Mouse (Mus musculus): ENCODE data around the gene Klrc1. TPM values are rescaled to one million over a fixed set of nuclear protein-coding genes. Genes with fewer than 3 reads are reported as not detected.
A peak's percentile ranks its signal among the peaks of the same experiment; 100 is the strongest.
"Not testable (repeated sequence)": the region's sequence is repeated elsewhere in the genome, so short reads cannot be mapped to it uniquely, and the experiment has no call there.

Gene Klrc1
- 2.0 and 2.4 TPM in 2 replicates for polyA plus RNA-seq (2015; fragmentation: Nextera tagmentation; extraction: Ambion mirVana)

GRCm38 (mm10) chr6:129678873-129679272 is at the start of gene Klrc1:
Klrc1 (minus strand) TSS chr6:129678973.
- no peak for DNase-seq (ENCODE audit: low spot score)

- no peak for DNase-seq (ENCODE audit: low spot score)
These were observed 48.5 kb upstream of the Klrc1 start for GRCm38 (mm10) chr6:129727237-129727636.

GRCm38 (mm10) chr6:129721390-129721789 is 42.6 kb upstream of the Klrc1 start:
- no peak for DNase-seq (ENCODE audit: low spot score)

- DNase-seq (ENCODE audit: low spot score): no peak
These were observed 41.7 kb upstream of the Klrc1 start for GRCm38 (mm10) chr6:129720487-129720886.

GRCm38 (mm10) chr6:129717032-129717431 is 38.3 kb upstream of the Klrc1 start, which contains the start of gene Klri1:
Klri1 (minus strand) TSS chr6:129717132.
- no peak for DNase-seq (ENCODE audit: low spot score)

- DNase-seq (ENCODE audit: low spot score): no peak
These were observed 34.8 kb upstream of the Klrc1 start for GRCm38 (mm10) chr6:129713566-129713965.

GRCm38 (mm10) chr6:129691436-129691835 is 12.7 kb upstream of the Klrc1 start:
- DNase-seq (ENCODE audit: low spot score): not testable (repeated sequence)

GRCm38 (mm10) chr6:129680379-129680778 is 1.6 kb upstream of the Klrc1 start:
- DNase-seq (ENCODE audit: low spot score): peak; percentile 4

GRCm38 (mm10) chr6:129661301-129661700 is 17.5 kb downstream of the Klrc1 start:
- DNase-seq (ENCODE audit: low spot score): not testable (repeated sequence)

- not testable (repeated sequence) for DNase-seq (ENCODE audit: low spot score)
These were observed 18.2 kb downstream of the Klrc1 start, which contains the start of gene Klrc2 for GRCm38 (mm10) chr6:129660589-129660988. Klrc2 (minus strand) TSS chr6:129660689.

- not testable (repeated sequence) for DNase-seq (ENCODE audit: low spot score)
These were observed 34.7 kb downstream of the Klrc1 start for GRCm38 (mm10) chr6:129644054-129644453.

- DNase-seq (ENCODE audit: low spot score): not testable (repeated sequence)
These were observed 35.5 kb downstream of the Klrc1 start, which contains the start of gene Klrc3 for GRCm38 (mm10) chr6:129643237-129643636. Klrc3 (minus strand) TSS chr6:129643337.

GRCm38 (mm10) chr6:129631046-129631445 is 47.7 kb downstream of the Klrc1 start:
- not testable (repeated sequence) for DNase-seq (ENCODE audit: low spot score)

GRCm38 (mm10) chr6:129623735-129624134 is 55.0 kb downstream of the Klrc1 start, which contains the start of gene Klrk1:
Klrk1 (minus strand) TSS chr6:129623864.
- no peak for DNase-seq (ENCODE audit: low spot score)

Small RNAs within 50 kb of the gene (microRNA-seq; reads per million reads assigned to microRNA genes)
- gene Mir680-1 (ENCODE audit: borderline number of aligned reads): not detected

Other genes with a start within 250 kb of the Klrc1 start
- gene Clec1a, start 227.0 kb downstream of the Klrc1 start, polyA plus RNA-seq (2015; fragmentation: Nextera tagmentation; extraction: Ambion mirVana): 0.75 and 1.1 TPM in 2 replicates
- gene Olr1, start 171.8 kb downstream of the Klrc1 start, polyA plus RNA-seq (2015; fragmentation: Nextera tagmentation; extraction: Ambion mirVana): 0.09 and 0.12 TPM in 2 replicates
- gene Tmem52b, start 166.4 kb downstream of the Klrc1 start, polyA plus RNA-seq (2015; fragmentation: Nextera tagmentation; extraction: Ambion mirVana): not detected in 2 replicates
- 32.0 and 34.1 TPM in 2 replicates for gene Gabarapl1, start 145.8 kb downstream of the Klrc1 start, polyA plus RNA-seq (2015; fragmentation: Nextera tagmentation; extraction: Ambion mirVana)
- gene Klre1, start 101.1 kb downstream of the Klrc1 start, polyA plus RNA-seq (2015; fragmentation: Nextera tagmentation; extraction: Ambion mirVana): 0.45 and 0.74 TPM in 2 replicates
- gene Klrd1, start 87.2 kb downstream of the Klrc1 start, polyA plus RNA-seq (2015; fragmentation: Nextera tagmentation; extraction: Ambion mirVana): 9.1 and 12.2 TPM in 2 replicates
- 4.5 and 4.8 TPM in 2 replicates for gene Klrk1, start 55.1 kb downstream of the Klrc1 start, polyA plus RNA-seq (2015; fragmentation: Nextera tagmentation; extraction: Ambion mirVana)
- gene Klrc3, start 35.6 kb downstream of the Klrc1 start, polyA plus RNA-seq (2015; fragmentation: Nextera tagmentation; extraction: Ambion mirVana): not detected in 2 replicates
- gene Klrc2, start 18.3 kb downstream of the Klrc1 start, polyA plus RNA-seq (2015; fragmentation: Nextera tagmentation; extraction: Ambion mirVana): 0.57 and 0.62 TPM in 2 replicates
- not detected in 2 replicates for gene Klri1, start 38.2 kb upstream of the Klrc1 start, polyA plus RNA-seq (2015; fragmentation: Nextera tagmentation; extraction: Ambion mirVana)
- gene Klri2, start 61.5 kb upstream of the Klrc1 start, polyA plus RNA-seq (2015; fragmentation: Nextera tagmentation; extraction: Ambion mirVana): 0.18 and 0.31 TPM in 2 replicates
- 0.21 and 0.41 TPM in 2 replicates for gene Gm156, start 105.3 kb upstream of the Klrc1 start, polyA plus RNA-seq (2015; fragmentation: Nextera tagmentation; extraction: Ambion mirVana)
- not detected in 2 replicates for gene Gm17631, start 183.7 kb upstream of the Klrc1 start, polyA plus RNA-seq (2015; fragmentation: Nextera tagmentation; extraction: Ambion mirVana)
- gene Klra17, start 197.7 kb upstream of the Klrc1 start, polyA plus RNA-seq (2015; fragmentation: Nextera tagmentation; extraction: Ambion mirVana): not detected in 2 replicates
- 5.9 and 9.4 TPM in 2 replicates for gene Klra5, start 238.7 kb upstream of the Klrc1 start, polyA plus RNA-seq (2015; fragmentation: Nextera tagmentation; extraction: Ambion mirVana)

Data from thymus, postnatal 0 days (tissue).